Mouse (Mus musculus) heart, postnatal 36 days (tissue): Measurements from ENCODE around the gene Cox6b1. TPM values are rescaled to one million over a fixed set of nuclear protein-coding genes. Genes with fewer than 3 reads are reported as not detected.

ENCODE experiments used
- DNase-seq, 2 experiments: peaks; one replicate each; pipeline ENCODE4 v3.0.0; 2021 to 2022
- intact Hi-C: fragments of 180-260 bp; cut with DNase I; formaldehyde crosslinking; loops from one replicate; pipeline ENCODE4 v1.15.1; 2025
- microRNA-seq, 2 experiments: library from miRNA; unstranded; fragments of <30 nt; microRNA quantifications; one replicate each; pipeline ENCODE4 v1.2.0; 2021; ENCODE audit warnings: borderline number of aligned reads in 2 of 2
- total RNA-seq, 2 experiments: library from RNA; stranded (reverse); gene quantifications; 2 replicates each; pipeline ENCODE4 v1.2.3; 2021

Cox6b1 gene
- total RNA-seq, 2 experiments from 2014 or later: 4,758 to 4,785 TPM

DNA sequence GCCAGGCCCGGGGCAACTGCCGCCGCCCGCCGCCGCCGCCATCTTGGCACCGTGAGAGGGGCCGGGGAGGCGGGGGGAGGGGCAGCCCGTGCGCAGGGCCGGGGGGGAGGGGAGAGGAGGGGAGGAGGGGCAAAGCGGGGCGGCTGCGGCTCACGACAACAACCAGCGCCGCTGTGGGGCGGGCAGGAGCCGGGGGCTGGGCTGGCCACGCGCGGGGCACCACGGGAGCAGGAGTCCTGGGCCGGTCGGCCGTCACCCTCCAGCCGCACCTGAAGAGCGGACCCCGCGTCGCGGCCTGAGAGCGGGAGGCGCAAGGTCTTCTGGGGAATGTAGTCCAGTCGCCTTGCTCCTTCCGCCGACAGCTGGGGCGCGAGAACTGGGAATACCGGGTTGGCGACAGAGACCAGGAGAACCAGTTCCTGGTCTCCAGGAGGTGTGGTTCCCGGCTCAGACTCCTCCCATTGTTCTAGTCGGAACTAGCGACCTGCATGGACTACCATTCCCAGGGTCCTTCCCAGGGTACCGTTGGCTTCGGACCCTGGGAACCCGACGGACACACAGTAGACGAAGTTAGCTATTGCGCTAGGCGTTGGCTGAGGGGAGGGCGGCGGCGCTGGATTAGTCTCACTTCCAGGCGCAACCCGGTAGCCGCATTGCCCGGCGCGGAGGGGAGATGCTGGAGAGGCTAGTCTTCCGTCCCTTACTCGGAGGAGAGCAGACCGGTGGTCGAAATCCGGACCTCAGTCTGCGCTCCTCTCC is 37.1 kb downstream of the Cox6b1 start, which contains the start of gene Kmt2b:
Gene Kmt2b (minus strand): TSS at position 51 of the 759 bp plus-strand sequence.
- intact Hi-C loops: loop anchor here (1.0 to 5.0 kb wide), 5 partner anchors 25 to 383 kb away; partner anchors contain the start of genes Fam187b, Hspb6, Lsr and Proser3
- peak; percentile 91 to 96 for DNase-seq

DNA sequence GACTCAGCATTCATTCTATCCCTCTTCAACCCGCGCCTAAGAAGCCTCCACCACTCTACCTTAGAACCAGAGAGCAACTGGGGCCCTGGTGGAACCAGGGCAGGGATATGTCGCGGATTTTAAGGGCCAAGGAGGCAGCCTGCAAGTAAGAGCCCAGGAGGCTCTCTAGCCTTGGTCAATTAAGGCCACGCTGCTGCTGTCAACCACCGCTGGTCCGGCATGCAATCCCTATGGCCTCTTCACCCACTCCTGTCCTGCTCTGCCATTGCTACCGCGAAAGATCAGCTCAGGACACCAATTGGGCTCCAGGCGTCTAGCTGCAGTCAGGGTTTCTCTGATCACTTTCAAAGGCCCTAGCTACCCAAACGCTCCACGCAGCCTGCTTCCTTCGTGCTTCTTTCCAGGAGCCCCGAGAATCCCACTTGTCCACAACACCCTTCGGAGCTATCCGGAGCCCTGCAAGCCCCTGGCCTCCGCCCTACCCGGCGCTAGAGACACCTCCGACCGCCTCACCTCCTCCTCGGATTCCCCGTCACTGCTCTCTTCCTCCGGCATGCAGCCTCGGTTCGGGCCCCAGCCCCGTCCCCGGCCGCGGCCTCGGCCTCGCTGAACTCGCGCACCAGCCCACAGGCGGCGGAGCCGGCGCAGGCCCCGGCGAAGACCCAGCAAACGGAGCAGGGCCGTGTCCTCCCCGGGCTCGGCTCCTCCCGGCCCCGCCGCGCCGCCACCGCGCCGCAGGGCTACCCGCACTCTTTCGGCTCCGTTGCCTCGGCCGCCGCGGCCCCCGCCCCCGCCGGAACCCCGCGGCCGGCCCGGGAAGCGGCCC is 37.9 kb downstream of the Cox6b1 start:
- peak in 1 of 2 experiments; percentile 51 for DNase-seq
- intact Hi-C loops: loop anchor here (1.0 to 5.0 kb wide), 4 partner anchors 24 to 384 kb away; partner anchors contain the start of genes Fam187b, Hspb6, Lsr and Proser3

DNA sequence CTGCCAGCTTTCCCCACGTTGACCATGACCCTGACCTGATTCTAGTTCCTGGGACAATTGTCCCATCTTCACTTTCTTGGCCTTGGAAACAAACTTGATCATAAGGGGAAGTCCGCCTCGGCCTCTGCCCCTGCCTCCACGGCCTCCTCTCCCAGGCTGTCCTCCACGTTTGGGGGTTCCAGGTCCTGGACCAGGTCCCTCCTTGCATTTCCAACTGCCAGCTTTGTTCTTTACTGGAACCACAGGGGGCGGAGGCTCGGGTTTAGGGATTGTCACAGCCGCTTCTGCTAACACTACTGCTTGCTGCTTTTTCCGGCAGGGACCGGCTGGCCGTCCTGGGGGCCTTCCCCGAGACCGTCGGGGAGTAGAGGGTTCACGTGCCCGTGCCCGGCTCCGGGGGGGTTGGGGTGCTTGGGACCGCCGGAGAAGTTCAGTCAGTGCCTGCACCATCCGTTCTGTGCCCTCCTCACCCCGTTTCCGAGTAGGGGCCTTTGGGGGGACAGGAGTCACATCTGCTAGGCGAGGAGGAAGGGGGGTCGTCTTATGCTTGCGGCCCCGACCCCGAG is 39.4 kb downstream of the Cox6b1 start:
- no peak for DNase-seq
- intact Hi-C loops: loop anchor here (1.0 to 5.0 kb wide), 4 partner anchors 22 to 386 kb away; partner anchors contain the start of genes Fam187b, Hspb6, Lsr and Proser3

DNA sequence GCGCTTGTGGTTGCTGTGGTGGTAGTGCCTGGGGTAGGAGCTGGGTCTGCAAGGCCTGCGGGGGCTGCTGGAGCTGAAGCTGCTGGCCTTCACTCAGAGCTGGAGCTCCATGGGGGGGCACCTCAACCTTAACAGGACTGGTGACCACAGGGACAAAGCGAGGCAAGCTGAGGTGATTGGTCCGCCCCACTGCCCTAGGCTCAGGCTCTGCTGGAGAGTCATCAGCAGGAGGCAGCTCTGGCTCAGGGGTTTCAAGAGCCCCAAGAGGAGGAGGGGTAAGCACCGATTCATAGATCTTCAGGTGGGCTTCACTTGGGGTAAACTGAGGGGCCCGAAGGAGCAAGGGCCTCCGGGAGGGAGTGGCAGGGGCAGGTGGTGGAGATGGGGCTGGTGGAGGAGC is 40.8 kb downstream of the Cox6b1 start:
- intact Hi-C loops: loop anchor here (5.0 kb wide), 3 partner anchors 33 to 387 kb away; partner anchors contain the start of genes Fam187b, Hspb6, Lsr and Proser3
- DNase-seq: no peak

DNA sequence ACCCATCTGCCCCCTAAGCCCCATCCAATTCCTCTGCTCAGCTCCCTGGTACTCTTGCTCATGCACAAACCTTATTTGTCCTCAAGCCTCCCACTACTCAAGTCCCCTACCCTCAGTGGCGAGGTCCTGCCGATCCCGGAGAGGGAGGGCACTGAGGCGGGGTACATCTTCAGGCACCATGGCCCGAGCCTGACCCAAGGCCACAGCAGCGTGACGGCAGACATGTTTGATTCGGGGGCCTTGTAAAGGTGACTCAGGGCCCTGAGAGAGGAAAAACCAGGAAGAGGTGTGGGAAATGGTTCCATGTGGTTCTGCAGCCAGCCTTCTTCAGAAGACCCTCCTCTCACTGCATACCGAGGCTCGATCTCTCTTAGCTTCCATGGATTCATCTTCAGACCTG is 41.6 kb downstream of the Cox6b1 start:
- intact Hi-C loops: no loop called here
- no peak for DNase-seq

DNA sequence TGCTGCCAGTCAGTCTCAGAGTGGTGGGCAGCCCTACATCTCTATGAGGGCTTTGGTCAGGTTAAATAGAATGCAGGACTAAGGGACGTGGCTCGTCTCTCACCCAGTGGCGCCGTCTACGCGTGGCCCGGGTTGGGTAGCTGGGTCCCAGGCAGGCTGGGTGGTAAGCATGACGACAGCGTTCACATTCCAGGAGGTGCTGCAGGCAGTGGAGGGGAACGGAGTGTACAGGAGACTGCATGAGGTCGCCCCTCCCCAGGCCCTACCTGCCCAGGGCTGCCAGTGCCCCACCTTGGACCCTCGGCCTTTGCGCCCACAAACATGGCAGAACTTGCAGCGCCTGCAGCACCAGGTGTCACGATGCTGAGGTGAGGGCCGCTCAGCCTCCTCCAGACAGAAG is 44.4 kb downstream of the Cox6b1 start:
- intact Hi-C loops: no loop called here
- DNase-seq: no peak

DNA sequence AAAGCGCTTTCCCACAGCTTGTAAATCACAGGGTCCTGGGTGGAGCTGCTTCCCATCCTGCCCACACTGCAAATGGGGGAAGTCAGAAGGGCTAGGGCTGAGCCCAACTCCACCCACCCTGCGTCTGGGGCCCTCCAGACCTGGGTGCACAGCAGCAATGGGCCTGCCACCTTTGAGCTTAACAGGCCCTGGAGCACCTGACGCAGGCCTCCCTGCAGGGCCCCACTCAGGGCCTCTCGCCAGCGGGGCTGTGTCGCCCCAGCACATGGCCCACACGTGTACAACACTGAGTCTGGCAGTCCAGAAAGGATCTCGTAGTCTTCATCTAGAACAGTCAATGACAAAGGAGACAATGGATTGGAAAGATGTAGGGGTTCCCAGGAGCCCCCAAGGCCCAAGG is 46.0 kb downstream of the Cox6b1 start:
- DNase-seq: no peak
- intact Hi-C loops: no loop called here

DNA sequence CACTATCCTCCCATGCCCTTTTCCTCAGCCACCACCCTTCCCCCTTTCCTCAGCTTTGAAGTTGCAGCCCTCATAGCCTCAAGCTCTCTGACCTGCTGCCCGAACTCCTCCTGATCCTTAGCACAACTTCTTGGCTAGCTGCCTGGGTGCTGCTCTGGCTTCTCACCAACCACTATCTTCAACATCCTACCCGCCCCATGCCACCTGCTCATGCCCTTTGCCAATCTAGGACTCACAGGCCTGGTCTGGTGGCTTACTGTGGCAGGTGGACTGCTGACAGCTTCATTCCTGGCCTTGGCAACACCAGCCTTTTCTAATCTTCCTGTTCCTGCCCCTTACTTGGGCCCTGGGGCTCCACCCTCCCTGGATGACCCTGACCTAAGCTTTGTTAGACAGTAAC is 53.0 kb downstream of the Cox6b1 start:
- intact Hi-C loops: no loop called here
- DNase-seq: peak in 1 of 2 experiments; percentile 53

DNA sequence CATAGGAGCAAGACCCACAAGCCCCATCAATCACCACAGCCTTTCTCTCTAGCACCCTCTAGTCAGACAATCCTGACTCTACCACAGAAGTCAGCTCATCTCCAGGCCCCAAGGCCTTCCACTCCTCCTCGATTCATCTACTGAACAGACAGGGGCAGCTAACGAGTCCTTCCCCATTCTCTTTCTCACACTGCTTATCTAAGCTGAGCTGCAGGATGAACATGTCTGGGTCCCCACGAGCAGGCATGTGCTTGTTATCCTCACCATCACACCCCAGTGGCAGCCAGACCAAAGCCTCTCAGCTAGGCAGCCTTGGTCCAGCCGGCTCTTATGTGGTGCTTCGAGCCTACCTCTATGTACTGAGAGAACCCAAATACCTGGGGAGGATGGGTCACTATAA is 53.6 kb downstream of the Cox6b1 start:
- no peak for DNase-seq
- intact Hi-C loops: no loop called here

DNA sequence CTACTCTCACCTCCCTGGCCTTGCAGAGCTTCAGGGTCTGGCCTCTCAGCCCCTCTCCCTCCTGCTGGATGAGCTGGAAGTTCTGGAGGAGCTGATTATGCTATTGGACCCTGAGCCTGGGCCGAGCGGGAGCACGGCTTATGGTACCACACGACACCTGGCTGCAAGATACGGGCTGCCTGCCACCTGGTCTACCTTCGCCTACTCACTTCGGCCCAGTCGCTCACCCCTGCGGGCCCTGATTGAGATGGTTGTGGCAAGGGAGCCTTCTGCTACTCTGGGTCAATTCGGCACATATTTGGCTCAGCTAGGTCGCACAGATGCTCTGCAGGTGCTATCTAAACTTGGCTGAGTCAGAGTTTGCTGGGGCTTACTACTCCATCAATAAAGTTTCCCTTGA is 58.4 kb downstream of the Cox6b1 start:
- intact Hi-C loops: no loop called here
- no peak for DNase-seq

Small RNAs within 50 kb of the gene (microRNA-seq; reads per million reads assigned to microRNA genes)
- gene Mir3569: 0 to 1.3 reads per million in 2 experiments

Other genes with a start within 250 kb of the Cox6b1 start
- 10 to 100 TPM; 22.1 to 22.4 TPM for gene Tyrobp, start 212.4 kb downstream of the Cox6b1 start, total RNA-seq
- gene Hcst, start 206.3 kb downstream of the Cox6b1 start, total RNA-seq: not detected
- under 1 TPM; 0.27 to 0.28 TPM for gene Nfkbid, start 204.4 kb downstream of the Cox6b1 start, total RNA-seq
- gene Aplp1, start 180.6 kb downstream of the Cox6b1 start, total RNA-seq: 1 to 10 TPM; 2.7 to 3.1 TPM
- not detected for gene Kirrel2, start 168.5 kb downstream of the Cox6b1 start, total RNA-seq
- not detected for gene Nphs1, start 167.8 kb downstream of the Cox6b1 start, total RNA-seq
- gene Prodh2, start 132.5 kb downstream of the Cox6b1 start, total RNA-seq: not detected
- gene Arhgap33, start 91.1 kb downstream of the Cox6b1 start, total RNA-seq: under 1 TPM; 0.56 to 0.89 TPM
- 100 to 1,000 TPM; 749 to 757 TPM for gene Hspb6, start 74.0 kb downstream of the Cox6b1 start, total RNA-seq
- 1 to 10 TPM; 3.3 to 5.4 TPM for gene Proser3, start 73.9 kb downstream of the Cox6b1 start, total RNA-seq
- 10 to 100 TPM; 13.4 to 16.0 TPM for gene Lin37, start 66.3 kb downstream of the Cox6b1 start, total RNA-seq
- 10 to 100 TPM; 62.9 to 63.4 TPM for gene U2af1l4, start 62.9 kb downstream of the Cox6b1 start, total RNA-seq
- 1 to 10 TPM; 1.4 to 1.6 TPM for gene Gm49396, start 62.8 kb downstream of the Cox6b1 start, total RNA-seq
- gene Psenen, start 62.5 kb downstream of the Cox6b1 start, total RNA-seq: 10 to 100 TPM; 75.8 to 81.6 TPM
- gene Igflr1, start 60.7 kb downstream of the Cox6b1 start, total RNA-seq: 1 to 10 TPM in 1 of 2 experiments, under 1 TPM in 1; 0.67 to 1.2 TPM
- gene Kmt2b, start 37.4 kb downstream of the Cox6b1 start, total RNA-seq: 10 to 100 TPM; 18.5 to 20.5 TPM
- gene Zbtb32, start 27.2 kb downstream of the Cox6b1 start, total RNA-seq: not detected
- gene Upk1a, start 13.3 kb downstream of the Cox6b1 start, total RNA-seq: under 1 TPM; 0.19 to 0.56 TPM
- gene Etv2, start 9.7 kb upstream of the Cox6b1 start, total RNA-seq: not detected
- 10 to 100 TPM; 51.9 to 54.5 TPM for gene Rbm42, start 24.2 kb upstream of the Cox6b1 start, total RNA-seq
- gene Haus5, start 38.8 kb upstream of the Cox6b1 start, total RNA-seq: 1 to 10 TPM; 6.0 to 6.4 TPM
- under 1 TPM in 1 of 2 experiments, not detected in 1; 0.49 TPM for gene Pmis2, start 45.5 kb upstream of the Cox6b1 start, total RNA-seq
- gene 2200002J24Rik, start 72.8 kb upstream of the Cox6b1 start, total RNA-seq: not detected
- gene Atp4a, start 86.1 kb upstream of the Cox6b1 start, total RNA-seq: under 1 TPM in 1 of 2 experiments, not detected in 1; 0.14 TPM
- gene Tmem147, start 103.4 kb upstream of the Cox6b1 start, total RNA-seq: 100 to 1,000 TPM; 236 to 272 TPM
- not detected for gene Gapdhs, start 117.5 kb upstream of the Cox6b1 start, total RNA-seq
- gene Sbsn, start 125.3 kb upstream of the Cox6b1 start, total RNA-seq: 1 to 10 TPM; 1.7 to 2.9 TPM
- 1 to 10 TPM in 1 of 2 experiments, under 1 TPM in 1; 0.73 to 3.4 TPM for gene Dmkn, start 137.6 kb upstream of the Cox6b1 start, total RNA-seq
- gene Krtdap, start 161.7 kb upstream of the Cox6b1 start, total RNA-seq: not detected
- under 1 TPM in 1 of 2 experiments, not detected in 1; 0.14 TPM for gene Ffar2, start 197.6 kb upstream of the Cox6b1 start, total RNA-seq
- not detected for gene Ffar3, start 230.0 kb upstream of the Cox6b1 start, total RNA-seq
- not detected for gene Ffar1, start 235.4 kb upstream of the Cox6b1 start, total RNA-seq